Mouse (Mus musculus): Measurements from ENCODE around the gene Barx2. TPM values are rescaled to one million over a fixed set of nuclear protein-coding genes. Genes with fewer than 3 reads are reported as not detected.
"Not testable (repeated sequence)": the region's sequence is repeated elsewhere in the genome, so short reads cannot be mapped to it uniquely, and the experiment has no call there.

Gene Barx2
- polyA plus RNA-seq, 1 experiment from 2014 or later = not detected

GRCm38 (mm10) chr9:31947051-31947450, 33.8 kb upstream of the Barx2 start:
- H3K4me3 ChIP-seq (ENCODE audit: low read depth, low read length) = no peak overlapping the region
- no peak for ATAC-seq
- H3K4me1 ChIP-seq (ENCODE audit: insufficient read depth) = no peaks in the 10 kb centered on the region
- no peak overlapping the region for H3K27ac ChIP-seq (ENCODE audit: low read depth)
- H3K4me2 ChIP-seq (ENCODE audit: low read depth, low read length) = no peak overlapping the region
- no peaks in the 10 kb centered on the region for H3K27me3 ChIP-seq (ENCODE audit: insufficient read depth, low read length)
- no peak overlapping the region for H3K9ac ChIP-seq (replicated peaks)
- no peaks in the 10 kb centered on the region for H3K36me3 ChIP-seq (replicated peaks; ENCODE audit: insufficient read depth, low read length)
- no peaks in the 10 kb centered on the region for H3K9me3 ChIP-seq (ENCODE audit: low read length)
- TF ChIP-seq CTCF (IDR thresholded peaks at IDR 0.05; ENCODE audit: low read depth) = no peak
- TF ChIP-seq EP300 (IDR thresholded peaks at IDR 0.05; ENCODE audit: low read depth) = no peak
- DNase-seq = no peak
- 79% methylated on average over 10 of the region's 10 CpGs for WGBS (ENCODE audit: insufficient replicate concordance)

GRCm38 (mm10) chr9:31942334-31942733, 29.1 kb upstream of the Barx2 start:
- Histone ChIP-seq H3K9me3 (ENCODE audit: low read length) (no peaks in the 10 kb centered on the region), H3K4me2 (ENCODE audit: low read depth, low read length) (no peak overlapping the region), H3K36me3 (replicated peaks; ENCODE audit: insufficient read depth, low read length) (no peaks in the 10 kb centered on the region), H3K27me3 (ENCODE audit: insufficient read depth, low read length) (no peaks in the 10 kb centered on the region), H3K9ac (replicated peaks) (no peak overlapping the region), H3K4me3 (ENCODE audit: low read depth, low read length) (no peak overlapping the region), H3K4me1 (ENCODE audit: insufficient read depth) (no peaks in the 10 kb centered on the region), H3K27ac (ENCODE audit: low read depth) (no peak overlapping the region)
- DNase-seq (no peak), ATAC-seq (no peak)
- WGBS (ENCODE audit: insufficient replicate concordance) = 30% methylated on average over 1 of the region's 1 CpGs
- TF ChIP-seq EP300 (IDR thresholded peaks at IDR 0.05; ENCODE audit: low read depth) = no peak
- peak; percentile 59 for TF ChIP-seq CTCF (IDR thresholded peaks at IDR 0.05; ENCODE audit: low read depth)

- H3K27ac ChIP-seq (ENCODE audit: low read depth); H3K36me3 ChIP-seq (replicated peaks; ENCODE audit: insufficient read depth, low read length); H3K4me2 ChIP-seq (ENCODE audit: low read depth, low read length); H3K4me3 ChIP-seq (ENCODE audit: low read depth, low read length); H3K9ac ChIP-seq (replicated peaks); H3K27me3 ChIP-seq (ENCODE audit: insufficient read depth, low read length); DNase-seq; ATAC-seq; H3K4me1 ChIP-seq (ENCODE audit: insufficient read depth); H3K9me3 ChIP-seq (ENCODE audit: low read length): not testable (repeated sequence)
- 92% methylated on average over 10 of the region's 16 CpGs for WGBS (ENCODE audit: insufficient replicate concordance)
Measured at GRCm38 (mm10) chr9:31936486-31936885, 23.2 kb upstream of the Barx2 start.

- 32% methylated on average over 5 of the region's 5 CpGs for WGBS (ENCODE audit: insufficient replicate concordance)
- DNase-seq (peak; percentile 44), ATAC-seq (no peak)
- Histone ChIP-seq H3K27me3 (ENCODE audit: insufficient read depth, low read length) (no peaks in the 10 kb centered on the region), H3K27ac (ENCODE audit: low read depth) (no peak overlapping the region), H3K9ac (replicated peaks) (no peak overlapping the region), H3K4me3 (ENCODE audit: low read depth, low read length) (no peak overlapping the region), H3K36me3 (replicated peaks; ENCODE audit: insufficient read depth, low read length) (no peaks in the 10 kb centered on the region), H3K9me3 (ENCODE audit: low read length) (no peaks in the 10 kb centered on the region), H3K4me1 (ENCODE audit: insufficient read depth) (no peaks in the 10 kb centered on the region), H3K4me2 (ENCODE audit: low read depth, low read length) (no peak overlapping the region)
- TF ChIP-seq EP300 (IDR thresholded peaks at IDR 0.05; ENCODE audit: low read depth) = no peak
- TF ChIP-seq CTCF (IDR thresholded peaks at IDR 0.05; ENCODE audit: low read depth) = no peak
Measured at GRCm38 (mm10) chr9:31931691-31932090, 18.4 kb upstream of the Barx2 start.

- H3K27ac ChIP-seq (ENCODE audit: low read depth) = no peak overlapping the region
- ATAC-seq (no peak), DNase-seq (no peak)
- 51% methylated on average over 3 of the region's 3 CpGs for WGBS (ENCODE audit: insufficient replicate concordance)
- H3K4me3 ChIP-seq (ENCODE audit: low read depth, low read length) = no peak overlapping the region
- H3K9me3 ChIP-seq (ENCODE audit: low read length) = no peaks in the 10 kb centered on the region
- H3K4me1 ChIP-seq (ENCODE audit: insufficient read depth) = no peaks in the 10 kb centered on the region
- H3K27me3 ChIP-seq (ENCODE audit: insufficient read depth, low read length) = no peaks in the 10 kb centered on the region
- H3K36me3 ChIP-seq (replicated peaks; ENCODE audit: insufficient read depth, low read length) = no peaks in the 10 kb centered on the region
- TF ChIP-seq CTCF (IDR thresholded peaks at IDR 0.05; ENCODE audit: low read depth) = no peak
- no peak overlapping the region for H3K4me2 ChIP-seq (ENCODE audit: low read depth, low read length)
- no peak overlapping the region for H3K9ac ChIP-seq (replicated peaks)
Measured at GRCm38 (mm10) chr9:31931255-31931654, 18.0 kb upstream of the Barx2 start.

GRCm38 (mm10) chr9:31926766-31927165, 13.5 kb upstream of the Barx2 start:
- no peaks in the 10 kb centered on the region for H3K9me3 ChIP-seq (ENCODE audit: low read length)
- H3K9ac ChIP-seq (replicated peaks) = no peak overlapping the region
- no peak for DNase-seq
- no peaks in the 10 kb centered on the region for H3K36me3 ChIP-seq (replicated peaks; ENCODE audit: insufficient read depth, low read length)
- TF ChIP-seq EP300 (IDR thresholded peaks at IDR 0.05; ENCODE audit: low read depth) = no peak
- TF ChIP-seq CTCF (IDR thresholded peaks at IDR 0.05; ENCODE audit: low read depth) = no peak
- H3K4me3 ChIP-seq (ENCODE audit: low read depth, low read length) = no peak overlapping the region
- no peak overlapping the region for H3K27ac ChIP-seq (ENCODE audit: low read depth)
- WGBS (ENCODE audit: insufficient replicate concordance) = 61% methylated on average over 3 of the region's 3 CpGs
- ATAC-seq = no peak
- no peaks in the 10 kb centered on the region for H3K27me3 ChIP-seq (ENCODE audit: insufficient read depth, low read length)
- no peak overlapping the region for H3K4me2 ChIP-seq (ENCODE audit: low read depth, low read length)
- no peaks in the 10 kb centered on the region for H3K4me1 ChIP-seq (ENCODE audit: insufficient read depth)

Measured in liver, postnatal 0 days (tissue).